Mouse (Mus musculus) right cerebral cortex, adult 2 months (tissue): ENCODE data around the gene Sept11.

Experiments used
- DNase-seq, 2 experiments: peaks; one replicate each; pipeline ENCODE4 v3.0.0; 2021 to 2022; ENCODE audit warnings: low spot score in 2 of 2

Sept11 gene

GRCm38 (mm10) chr5:93126222-93126929, 33.1 kb downstream of the Sept11 start:
- peak in 1 of 2 experiments; percentile 30 for DNase-seq

- no peak for DNase-seq
Observed at GRCm38 (mm10) chr5:93126930-93127562, 33.8 kb downstream of the Sept11 start.

- peak; percentile 48 to 59 for DNase-seq
Observed at GRCm38 (mm10) chr5:93127722-93128121, 34.5 kb downstream of the Sept11 start.

GRCm38 (mm10) chr5:93128765-93129164, 35.5 kb downstream of the Sept11 start:
- DNase-seq: no peak

- no peak for DNase-seq
Observed at GRCm38 (mm10) chr5:93129953-93130352, 36.7 kb downstream of the Sept11 start.

GRCm38 (mm10) chr5:93131401-93131800, 38.2 kb downstream of the Sept11 start:
- no peak for DNase-seq

- peak; percentile 57 to 65 for DNase-seq
Observed at GRCm38 (mm10) chr5:93133445-93134244, 40.4 kb downstream of the Sept11 start.

- DNase-seq: no peak
Observed at GRCm38 (mm10) chr5:93135368-93136107, 42.3 kb downstream of the Sept11 start.

GRCm38 (mm10) chr5:93136956-93137586, 43.8 kb downstream of the Sept11 start:
- peak; percentile 50 to 70 for DNase-seq

- no peak for DNase-seq
Observed at GRCm38 (mm10) chr5:93139350-93139749, 46.1 kb downstream of the Sept11 start.

GRCm38 (mm10) chr5:93140747-93141146, 47.5 kb downstream of the Sept11 start:
- no peak for DNase-seq

GRCm38 (mm10) chr5:93143360-93144091, 50.3 kb downstream of the Sept11 start:
- DNase-seq: no peak

GRCm38 (mm10) chr5:93144874-93145273, 51.6 kb downstream of the Sept11 start:
- DNase-seq: no peak

- no peak for DNase-seq
Observed at GRCm38 (mm10) chr5:93145504-93145903, 52.3 kb downstream of the Sept11 start.

GRCm38 (mm10) chr5:93149969-93150777, 56.9 kb downstream of the Sept11 start:
- no peak for DNase-seq

- DNase-seq: no peak
Observed at GRCm38 (mm10) chr5:93151985-93152384, 58.7 kb downstream of the Sept11 start.

GRCm38 (mm10) chr5:93152451-93152850, 59.2 kb downstream of the Sept11 start:
- no peak for DNase-seq

- DNase-seq: no peak
Observed at GRCm38 (mm10) chr5:93154401-93154800, 61.2 kb downstream of the Sept11 start.

- peak; percentile 67 to 77 for DNase-seq
Observed at GRCm38 (mm10) chr5:93163541-93163940, 70.3 kb downstream of the Sept11 start.
